Mouse (Mus musculus) CD4-positive, CD25-positive, alpha-beta regulatory T cell (primary cell): Measurements from ENCODE around the gene Lingo1. TPM values are rescaled to one million over a fixed set of nuclear protein-coding genes. Genes with fewer than 3 reads are reported as not detected.

Source experiments
- polyA plus RNA-seq: library from polyadenylated mRNA; unstranded; fragments of 100-300 nt; shearing (Covaris generic); gene quantifications from one replicate; pipeline ENCODE4 v1.2.1, GENCODE M21; 2017

Gene Lingo1
- not detected for polyA plus RNA-seq

DNA sequence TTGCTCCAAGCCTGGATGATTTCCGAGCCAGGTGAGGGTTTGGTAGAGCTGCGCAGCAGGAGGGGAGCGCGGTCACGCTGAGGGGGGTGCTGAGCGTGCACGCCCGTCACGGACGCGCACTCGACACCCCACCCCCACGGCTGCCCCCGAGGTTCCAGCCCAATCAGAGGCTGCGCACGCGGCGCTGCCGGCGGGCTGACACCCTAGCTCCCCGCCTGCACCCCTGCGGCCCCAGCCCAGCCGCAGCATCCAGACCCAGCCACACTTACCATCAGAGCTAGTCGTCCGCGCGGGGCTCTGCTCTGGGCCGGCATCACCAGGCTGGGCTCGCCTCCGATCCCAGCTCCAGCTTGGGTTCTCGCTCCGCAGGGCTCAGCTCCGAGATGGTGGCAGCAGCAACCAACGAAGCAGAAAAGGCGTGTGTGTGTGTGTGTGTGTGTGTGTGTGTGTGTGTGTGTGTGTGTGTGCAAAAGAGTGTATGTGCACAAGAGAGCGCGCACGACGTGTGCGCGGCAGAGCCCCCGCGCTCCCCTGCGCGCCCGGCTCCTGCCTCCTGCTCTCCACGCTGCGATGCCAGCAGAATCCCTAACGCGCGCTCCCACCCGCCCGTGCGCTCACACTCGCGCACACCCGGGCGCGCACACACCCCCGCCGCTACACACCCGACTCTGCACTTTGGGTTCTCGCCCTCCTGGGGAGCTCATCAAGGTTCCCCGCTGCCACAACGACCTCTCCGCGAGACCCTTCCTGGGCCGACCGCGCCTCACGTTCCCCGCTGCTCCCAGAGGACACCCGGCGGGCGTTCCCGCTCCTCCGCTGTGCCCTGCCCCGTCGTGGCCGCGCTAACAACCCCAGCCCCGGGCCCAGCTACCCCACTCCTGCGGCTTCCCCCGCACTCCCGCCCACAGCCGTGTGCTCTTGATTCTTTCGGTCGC is at the start of gene Lingo1:
Lingo1 (minus strand) TSS at position 748 of the 935 bp plus-strand sequence.

Other genes with a start within 250 kb of the Lingo1 start
- gene Odf3l1, start 68.2 kb upstream of the Lingo1 start, polyA plus RNA-seq = not detected
- 0.07 TPM for gene Cspg4, start 68.6 kb upstream of the Lingo1 start, polyA plus RNA-seq
- 9.6 TPM for gene Snx33, start 131.9 kb upstream of the Lingo1 start, polyA plus RNA-seq
- gene Imp3, start 141.0 kb upstream of the Lingo1 start, polyA plus RNA-seq = 92.1 TPM
- gene Snupn, start 154.4 kb upstream of the Lingo1 start, polyA plus RNA-seq = 15.2 TPM
- 19.0 TPM for gene Ptpn9, start 198.5 kb upstream of the Lingo1 start, polyA plus RNA-seq